Mouse (Mus musculus) limb, embryonic 10.5 days (tissue): ENCODE measurements at regions not wholly inside any gene's neighbourhood (a gene's known extent, or its start where the extent isn't known, plus 50 kb on each side); places are given as distances from the start of the nearest gene placed in this dataset.
"Not testable (repeated sequence)": the region's sequence is repeated elsewhere in the genome, so short reads cannot be mapped to it uniquely, and the experiment has no call there.

ENCODE experiments used
- DNase-seq: peaks from one replicate; pipeline ENCODE4 v3.0.0-alpha.2; 2017; ENCODE audit warnings: low spot score
- H3K27ac ChIP-seq: fragments of 300-500 bp; sonication (generic); 2 replicates; pipeline ENCODE4 v1.5.1; 2016; ENCODE audit warnings: mild to moderate bottlenecking
- H3K27me3 ChIP-seq: fragments of 300-500 bp; sonication (generic); 2 replicates; pipeline ENCODE4 v1.6.1; 2016; ENCODE audit warnings: low read depth, mild to moderate bottlenecking; ENCODE audit not compliant: poor library complexity, severe bottlenecking
- H3K36me3 ChIP-seq: fragments of 300-500 bp; sonication (generic); 2 replicates; pipeline ENCODE4 v1.6.1; 2016; ENCODE audit warnings: mild to moderate bottlenecking, moderate library complexity
- H3K4me1 ChIP-seq: fragments of 300-500 bp; sonication (generic); 2 replicates; pipeline ENCODE4 v1.6.1; 2016
- H3K4me3 ChIP-seq: fragments of 300-500 bp; sonication (generic); 2 replicates; pipeline ENCODE4 v1.5.1; 2016; ENCODE audit warnings: mild to moderate bottlenecking, moderate library complexity
- H3K9me3 ChIP-seq: fragments of 300-500 bp; sonication (generic); replicated peaks from 2 replicates; pipeline ENCODE4 v1.6.1; 2016; ENCODE audit warnings: mild to moderate bottlenecking
- WGBS: fragments of 180-500 bp; shearing (Covaris S2); methylation state at CpG from one replicate; pipeline ENCODE4 v1.1.7; 2016; 5-methylcytosine and 5-hydroxymethylcytosine counted together

DNA sequence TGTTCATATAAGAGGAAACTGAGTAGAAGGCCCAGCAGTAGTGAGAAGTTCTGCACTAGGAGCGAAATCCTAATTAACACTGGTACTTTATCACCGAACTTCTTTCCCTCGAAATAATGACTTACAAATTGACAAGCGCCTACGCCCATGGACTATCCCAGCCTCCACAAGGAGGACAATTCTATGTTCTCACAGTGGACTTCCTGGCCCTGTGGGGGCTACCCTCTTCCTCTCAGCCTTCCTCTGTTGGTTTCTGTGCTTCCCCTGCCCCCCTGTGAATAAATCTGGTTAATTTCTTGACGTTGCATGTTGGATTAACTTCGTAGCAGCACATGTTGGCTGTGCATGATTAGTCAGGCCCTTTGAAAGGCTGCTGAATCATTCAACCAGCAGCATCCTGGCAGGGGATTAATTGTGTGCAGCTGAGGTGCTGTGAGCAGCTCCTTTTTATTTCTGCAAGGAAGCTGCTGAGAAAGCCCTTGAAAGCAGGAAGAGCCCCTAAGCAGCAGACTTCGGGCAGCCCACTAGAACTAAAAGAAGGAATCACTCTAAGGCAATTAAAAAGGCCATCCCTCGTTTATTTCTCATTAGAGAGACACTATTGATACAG lies 117.4 kb downstream of the Pmp22 start:
- no peaks in the 10 kb centered on the region for H3K9me3 ChIP-seq
- DNase-seq = peak; percentile 65
- no peak overlapping the region for H3K4me3 ChIP-seq
- H3K27me3 ChIP-seq = peaks cover 8% of the 10 kb centered on the region; the same call in 1 of the 2 replicates
- H3K27ac ChIP-seq = peak overlapping the region; percentile 50
- WGBS = 43% methylated on average over 9 of the region's 9 CpGs
- H3K4me1 ChIP-seq = peaks cover 47% of the 10 kb centered on the region
- no peaks in the 10 kb centered on the region for H3K36me3 ChIP-seq

GRCm38 (mm10) chr11:63252012-63252856 lies 123.5 kb downstream of the Pmp22 start:
- Histone ChIP-seq H3K27me3 (peaks cover 31% of the 10 kb centered on the region), H3K9me3 (no peaks in the 10 kb centered on the region), H3K4me3 (no peak overlapping the region), H3K27ac (peak overlapping the region; percentile 62; the same call in 1 of the 2 replicates), H3K36me3 (no peaks in the 10 kb centered on the region), H3K4me1 (peaks cover 50% of the 10 kb centered on the region)
- DNase-seq = no peak
- WGBS = 66% methylated on average over 8 of the region's 8 CpGs

DNA sequence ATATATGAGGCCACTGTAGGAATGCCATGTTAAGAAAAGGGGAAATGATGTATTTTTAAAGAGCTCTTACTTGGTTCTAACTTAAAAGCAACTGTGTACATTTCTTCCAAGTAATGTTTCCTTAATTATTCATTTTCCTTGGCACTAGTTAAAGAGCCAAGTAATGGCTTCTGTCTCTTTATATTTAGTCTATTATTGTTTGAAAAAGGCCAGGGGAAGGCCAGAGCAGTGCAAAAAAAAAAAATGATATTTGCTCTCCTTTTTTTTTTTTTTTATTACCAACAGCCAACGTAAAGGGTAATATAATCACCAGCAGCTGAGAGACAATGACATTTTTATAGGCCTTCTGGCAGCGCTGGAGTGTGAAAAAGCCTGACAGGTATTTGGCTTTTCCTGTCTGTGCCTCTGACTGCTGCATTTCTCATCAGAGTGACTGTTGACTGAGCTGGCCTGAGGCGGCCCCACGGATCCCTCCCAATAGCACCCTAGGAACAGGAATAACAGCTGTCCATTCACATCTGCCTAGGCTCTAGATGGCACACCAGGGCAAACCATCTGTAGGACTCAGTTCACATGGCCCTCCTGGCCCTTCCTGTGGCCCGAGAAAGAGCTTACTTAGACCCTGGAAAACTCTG lies 124.3 kb downstream of the Pmp22 start:
- peak overlapping the region; percentile 70 for H3K27ac ChIP-seq
- H3K27me3 ChIP-seq = peaks cover 31% of the 10 kb centered on the region
- 11% methylated on average over 5 of the region's 5 CpGs for WGBS
- peaks cover 50% of the 10 kb centered on the region for H3K4me1 ChIP-seq
- no peak overlapping the region for H3K4me3 ChIP-seq
- no peaks in the 10 kb centered on the region for H3K9me3 ChIP-seq
- peak; percentile 62 for DNase-seq
- no peaks in the 10 kb centered on the region for H3K36me3 ChIP-seq

DNA sequence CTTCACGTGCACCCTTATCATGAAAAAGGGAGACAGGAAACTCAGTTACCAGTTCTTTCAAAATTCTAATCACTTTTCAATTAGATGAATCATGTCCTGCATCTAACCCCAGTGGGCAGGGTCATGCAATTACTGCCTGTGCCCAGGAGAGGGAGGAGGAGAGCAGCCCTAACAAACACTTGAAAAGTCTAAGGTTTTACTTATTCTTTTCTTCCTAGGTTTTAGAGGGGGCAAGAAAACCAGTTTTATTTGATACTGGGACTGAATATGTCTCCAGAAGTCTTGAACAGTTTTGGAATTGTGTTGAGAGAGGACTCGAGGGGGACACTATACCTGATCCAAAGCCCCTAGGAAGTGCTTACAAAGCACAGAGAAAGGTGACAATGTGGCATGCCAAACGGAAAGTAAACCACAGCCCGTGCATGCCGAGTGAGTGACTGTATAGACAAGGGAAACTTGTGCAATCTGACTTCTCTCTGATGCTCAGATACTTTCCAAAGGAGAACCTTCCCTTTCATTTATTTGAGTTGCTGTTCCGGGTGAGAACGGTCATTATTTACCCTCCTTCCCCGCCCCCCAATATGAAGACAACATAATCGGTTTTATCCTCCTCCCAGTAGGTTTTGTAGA lies 135.8 kb downstream of the Pmp22 start:
- no peak for DNase-seq
- Histone ChIP-seq H3K36me3 (no peaks in the 10 kb centered on the region), H3K27ac (no peak overlapping the region), H3K27me3 (peaks cover 21% of the 10 kb centered on the region), H3K4me1 (0 out of 2 replicates have a peak, but pooled peaks cover 6% of the 10 kb centered on the region), H3K9me3 (no peaks in the 10 kb centered on the region), H3K4me3 (no peak overlapping the region)
- 55% methylated on average over 9 of the region's 9 CpGs for WGBS

DNA sequence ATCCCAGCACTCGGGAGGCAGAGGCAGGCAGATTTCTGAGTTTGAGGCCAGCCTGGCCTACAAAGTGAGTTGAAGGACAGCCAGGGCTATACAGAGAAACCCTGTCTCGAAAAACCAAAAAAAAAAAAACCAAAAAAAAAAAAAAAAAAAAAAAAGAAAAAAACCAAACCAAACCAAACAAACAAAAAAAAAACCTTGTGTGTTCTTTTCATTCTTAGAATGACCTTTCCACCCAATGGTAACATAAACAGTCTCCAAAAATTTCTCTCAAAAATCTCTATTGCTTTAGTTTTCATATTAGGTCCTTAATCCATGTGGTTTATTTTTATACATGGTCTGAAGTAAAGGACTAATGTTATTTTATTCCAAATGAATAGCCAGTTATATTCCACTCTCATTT lies 137.5 kb downstream of the Pmp22 start:
- not testable (repeated sequence) for H3K27ac ChIP-seq, H3K36me3 ChIP-seq, H3K4me1 ChIP-seq, H3K4me3 ChIP-seq, DNase-seq, H3K9me3 ChIP-seq
- H3K27me3 ChIP-seq = peaks cover 11% of the 10 kb centered on the region; the same call in 1 of the 2 replicates
- 75% methylated on average over 2 of the region's 2 CpGs for WGBS

DNA sequence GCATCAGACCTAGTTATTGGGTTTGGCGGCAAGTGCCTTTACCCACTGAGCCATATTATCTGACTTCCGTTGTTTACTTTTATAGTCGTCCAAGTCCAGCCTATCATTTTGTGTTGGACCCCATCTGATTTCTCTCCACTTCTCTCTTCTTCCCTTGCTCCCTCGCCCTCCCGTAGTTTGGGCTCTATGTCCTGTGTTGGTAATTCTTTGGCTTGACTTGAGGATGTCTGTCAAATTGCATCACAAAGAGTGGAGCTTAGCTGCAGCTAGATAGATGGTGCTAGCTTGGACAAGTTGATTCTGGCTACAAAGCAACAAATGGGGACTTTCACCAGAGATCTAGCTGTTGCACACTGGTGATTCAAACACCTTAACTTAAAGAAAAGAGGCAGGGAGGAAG lies 147.9 kb downstream of the Pmp22 start:
- Histone ChIP-seq H3K4me1 (peaks cover 5% of the 10 kb centered on the region), H3K9me3 (no peaks in the 10 kb centered on the region), H3K27me3 (peaks cover 14% of the 10 kb centered on the region; the same call in 1 of the 2 replicates), H3K27ac (no peak overlapping the region), H3K36me3 (no peaks in the 10 kb centered on the region), H3K4me3 (no peak overlapping the region)
- DNase-seq = no peak
- WGBS = 88% methylated on average over 5 of the region's 5 CpGs

DNA sequence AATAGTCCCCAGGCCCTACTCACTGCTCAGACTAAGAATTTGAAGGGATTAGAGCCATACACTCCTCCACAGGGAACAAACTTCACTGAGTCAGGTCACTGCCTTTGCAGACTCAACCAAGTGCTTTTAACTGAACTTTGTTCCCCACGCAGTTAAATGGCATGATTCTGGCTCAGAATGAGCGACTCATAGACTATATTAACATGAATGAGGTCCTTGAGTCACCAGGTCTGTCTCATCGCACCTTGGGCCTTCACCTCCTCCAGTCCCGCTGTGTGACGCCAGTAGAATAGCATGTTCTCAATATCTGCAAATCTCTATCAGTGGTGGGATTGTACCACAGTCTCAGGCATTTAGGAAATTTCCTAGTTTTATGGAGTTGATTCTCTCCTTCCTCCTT lies 153.1 kb downstream of the Pmp22 start:
- H3K36me3 ChIP-seq = no peaks in the 10 kb centered on the region
- peaks cover 14% of the 10 kb centered on the region; the same call in 1 of the 2 replicates for H3K27me3 ChIP-seq
- H3K9me3 ChIP-seq = no peaks in the 10 kb centered on the region
- DNase-seq = no peak
- no peak overlapping the region for H3K27ac ChIP-seq
- H3K4me1 ChIP-seq = no peaks in the 10 kb centered on the region; the same call in 1 of the 2 replicates
- H3K4me3 ChIP-seq = no peak overlapping the region
- WGBS = 92% methylated on average over 5 of the region's 5 CpGs

GRCm38 (mm10) chr11:63282541-63282940 lies 153.8 kb downstream of the Pmp22 start:
- 87% methylated on average over 10 of the region's 10 CpGs for WGBS

GRCm38 (mm10) chr11:63286026-63286425 lies 157.2 kb downstream of the Pmp22 start:
- DNase-seq = no peak
- Histone ChIP-seq H3K4me3 (no peak overlapping the region), H3K36me3 (no peaks in the 10 kb centered on the region), H3K27me3 (0 out of 2 replicates have a peak, but pooled peaks cover 3% of the 10 kb centered on the region), H3K27ac (no peak overlapping the region), H3K9me3 (no peaks in the 10 kb centered on the region), H3K4me1 (no peaks in the 10 kb centered on the region; the same call in 1 of the 2 replicates)
- WGBS = 71% methylated on average over 2 of the region's 2 CpGs

More at GRCm38 (mm10) chr11:63282541-63282940, 153.8 kb downstream of the Pmp22 start:
- no peaks in the 10 kb centered on the region for H3K9me3 ChIP-seq
- H3K27me3 ChIP-seq = peaks cover 8% of the 10 kb centered on the region; the same call in 1 of the 2 replicates
- H3K27ac ChIP-seq = no peak overlapping the region
- H3K36me3 ChIP-seq = no peaks in the 10 kb centered on the region
- DNase-seq = no peak
- H3K4me3 ChIP-seq = no peak overlapping the region
- no peaks in the 10 kb centered on the region; the same call in 1 of the 2 replicates for H3K4me1 ChIP-seq

DNA sequence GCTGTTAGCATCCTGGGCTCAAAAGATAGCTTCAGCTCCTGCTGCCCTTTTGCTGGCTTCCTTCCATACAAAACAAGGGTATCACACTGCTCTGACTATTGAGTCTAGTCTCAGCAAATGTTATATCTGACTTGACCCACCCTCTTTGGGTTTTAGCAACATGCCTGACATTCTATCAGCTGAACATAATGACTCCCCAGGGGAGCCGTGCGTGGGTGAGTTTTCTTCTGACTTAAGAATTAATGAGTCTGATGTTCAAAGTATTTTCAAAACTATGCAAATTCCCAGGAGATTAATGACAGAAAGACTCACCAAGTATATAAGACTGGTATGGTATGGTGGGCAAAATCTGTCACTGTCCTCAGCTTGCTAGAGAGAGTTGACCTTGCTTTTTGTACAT lies 159.0 kb downstream of the Pmp22 start:
- H3K4me1 ChIP-seq = no peaks in the 10 kb centered on the region; the same call in 1 of the 2 replicates
- 75% methylated on average over 2 of the region's 2 CpGs for WGBS
- H3K9me3 ChIP-seq = no peaks in the 10 kb centered on the region
- H3K36me3 ChIP-seq = no peaks in the 10 kb centered on the region
- H3K27ac ChIP-seq = no peak overlapping the region
- DNase-seq = no peak
- H3K27me3 ChIP-seq = 0 out of 2 replicates have a peak, but pooled peaks cover 3% of the 10 kb centered on the region
- no peak overlapping the region for H3K4me3 ChIP-seq

GRCm38 (mm10) chr11:63290618-63291017 lies 161.8 kb downstream of the Pmp22 start:
- Histone ChIP-seq H3K9me3 (no peaks in the 10 kb centered on the region), H3K27ac (no peak overlapping the region), H3K4me3 (no peak overlapping the region), H3K36me3 (no peaks in the 10 kb centered on the region), H3K4me1 (peaks cover 18% of the 10 kb centered on the region), H3K27me3 (peaks cover 4% of the 10 kb centered on the region)
- WGBS = 80% methylated on average over 13 of the region's 13 CpGs
- no peak for DNase-seq

DNA sequence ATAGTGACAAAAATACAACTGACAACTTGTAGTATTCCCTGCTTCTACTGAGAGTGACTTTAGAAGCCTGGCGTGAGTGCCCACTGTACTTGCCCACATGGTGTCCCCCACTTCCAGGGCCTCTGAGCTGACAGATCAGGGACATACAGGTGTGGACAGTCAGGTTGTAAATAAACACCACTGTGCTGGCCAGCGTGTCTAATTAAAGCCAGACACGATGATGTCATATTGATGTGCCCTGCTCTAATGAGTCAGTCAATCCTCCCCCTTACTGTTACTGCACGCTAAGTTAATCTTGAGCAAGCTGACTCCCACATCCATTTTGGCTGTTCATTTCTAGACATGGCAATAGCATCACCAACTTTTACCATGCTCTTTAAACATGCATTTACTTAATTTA lies 164.7 kb downstream of the Pmp22 start:
- Histone ChIP-seq H3K4me1 (peaks cover 18% of the 10 kb centered on the region), H3K36me3 (no peaks in the 10 kb centered on the region), H3K9me3 (no peaks in the 10 kb centered on the region), H3K27me3 (peaks cover 19% of the 10 kb centered on the region), H3K27ac (no peak overlapping the region), H3K4me3 (no peak overlapping the region)
- 36% methylated on average over 4 of the region's 4 CpGs for WGBS
- DNase-seq = no peak
